Mouse (Mus musculus) liver, adult 2 months (tissue): ENCODE measurements around the gene Ing2. TPM values are rescaled to one million over a fixed set of nuclear protein-coding genes. Genes with fewer than 3 reads are reported as not detected.
A peak's percentile ranks its signal among the peaks of the same experiment; 100 is the strongest.

Experiments
- DNase-seq: peaks from one replicate; pipeline ENCODE4 v3.0.0-alpha.2; 2011; ENCODE audit warnings: low read depth, low spot score; ENCODE audit errors: extremely low read depth
- H3K27ac ChIP-seq: fragments of 200-500 bp; replicated peaks from 2 replicates; pipeline ENCODE4 v1.5.1; 2012; ENCODE audit warnings: low read depth, mild to moderate bottlenecking, control low read depth, inconsistent platforms, low read length; ENCODE audit not compliant: insufficient read depth
- H3K27me3 ChIP-seq: fragments of 200-500 bp; 2 replicates; pipeline ENCODE4 v1.6.1; 2012; ENCODE audit warnings: mild to moderate bottlenecking, moderate library complexity, low read length, inconsistent platforms; ENCODE audit not compliant: control insufficient read depth, insufficient read depth
- H3K36me3 ChIP-seq: fragments of 200-500 bp; 2 replicates; pipeline ENCODE4 v1.6.1; 2012; ENCODE audit warnings: low read length, inconsistent platforms; ENCODE audit not compliant: control insufficient read depth, insufficient read depth
- H3K4me1 ChIP-seq: fragments of 200-500 bp; 2 replicates; pipeline ENCODE4 v1.6.1; 2011; ENCODE audit warnings: low read length; ENCODE audit not compliant: control insufficient read depth, insufficient read depth
- H3K4me3 ChIP-seq: fragments of 200-500 bp; 2 replicates; pipeline ENCODE4 v1.5.1; 2011; ENCODE audit warnings: low read depth, mild to moderate bottlenecking, control low read depth, low read length, moderate library complexity; ENCODE audit not compliant: insufficient read depth
- H3K79me2 ChIP-seq: fragments of 200-500 bp; 2 replicates; pipeline ENCODE4 v1.6.1; 2012; ENCODE audit warnings: inconsistent platforms, mild to moderate bottlenecking, low read length, moderate library complexity; ENCODE audit not compliant: control insufficient read depth, insufficient read depth
- H3K9ac ChIP-seq: fragments of 200-500 bp; 2 replicates; pipeline ENCODE4 v1.6.1; 2012; ENCODE audit warnings: low read depth, mild to moderate bottlenecking, control low read depth, inconsistent platforms, low read length
- CTCF ChIP-seq: fragments of 200-500 bp; IDR thresholded peaks from 2 replicates; pipeline ENCODE4 v1.5.1; 2011; ENCODE audit warnings: low read depth, low read length, control low read depth
- POLR2A ChIP-seq: fragments of 200-500 bp; IDR thresholded peaks from 2 replicates; pipeline ENCODE4 v1.6.1; 2011; ENCODE audit warnings: low read length, control low read depth; ENCODE audit not compliant: insufficient read depth; ENCODE audit errors: extremely low read depth
- WGBS: fragments of 180-500 bp; shearing (Covaris S2); methylation state at CpG from one replicate; pipeline ENCODE4 v1.1.7; 2018; 5-methylcytosine and 5-hydroxymethylcytosine counted together
- polyA plus RNA-seq: library from polyadenylated mRNA; depleted of rRNA; stranded (reverse); fragments of >200 nt; gene quantifications from 2 replicates; pipeline ENCODE4 v1.2.3, GENCODE M21; 2012
- total RNA-seq: library from RNA; depleted of rRNA; stranded (reverse); fragments of >200 nt; gene quantifications from 2 replicates; pipeline ENCODE4 v1.2.3, GENCODE M21; 2014

The Ing2 gene
- total and polyA plus RNA-seq, 2 experiments, result 2.6 to 11.4 TPM

GRCm38 (mm10) chr8:47708106-47708505, 32.8 kb upstream of the Ing2 start:
- H3K27me3 ChIP-seq, result no peaks in the 10 kb centered on the region
- H3K4me1 ChIP-seq, result peaks cover 25% of the 10 kb centered on the region
- peak overlapping the region; percentile 48 for H3K9ac ChIP-seq
- peak overlapping the region; percentile 97 for H3K27ac ChIP-seq
- DNase-seq, result peak; percentile 93
- peaks cover 12% of the 10 kb centered on the region; the same call in 1 of the 2 replicates for H3K79me2 ChIP-seq
- H3K36me3 ChIP-seq, result peaks cover 18% of the 10 kb centered on the region
- no peak overlapping the region for H3K4me3 ChIP-seq
- WGBS, result 24% methylated on average over 5 of the region's 5 CpGs
- no peak for TF ChIP-seq POLR2A
- TF ChIP-seq CTCF, result no peak

- Histone ChIP-seq H3K4me1 (peaks cover 20% of the 10 kb centered on the region), H3K79me2 (peaks cover 8% of the 10 kb centered on the region; the same call in 1 of the 2 replicates), H3K9ac (peak overlapping the region; percentile 80), H3K27me3 (no peaks in the 10 kb centered on the region), H3K4me3 (peak overlapping the region; percentile 37; the same call in 1 of the 2 replicates), H3K36me3 (peaks cover 14% of the 10 kb centered on the region), H3K27ac (peak overlapping the region; percentile 94)
- WGBS, result 22% methylated on average over 8 of the region's 8 CpGs
- no peak for TF ChIP-seq CTCF
- TF ChIP-seq POLR2A, result no peak
- peak; percentile 97 for DNase-seq
Measured at GRCm38 (mm10) chr8:47706746-47707145, 31.4 kb upstream of the Ing2 start.

GRCm38 (mm10) chr8:47702333-47702732, 27.0 kb upstream of the Ing2 start:
- DNase-seq, result no peak
- no peak overlapping the region for H3K9ac ChIP-seq
- TF ChIP-seq CTCF (no peak), POLR2A (no peak)
- 64% methylated on average over 1 of the region's 1 CpGs for WGBS
- no peaks in the 10 kb centered on the region for H3K27me3 ChIP-seq
- H3K79me2 ChIP-seq, result no peaks in the 10 kb centered on the region
- no peak overlapping the region for H3K27ac ChIP-seq
- no peaks in the 10 kb centered on the region for H3K36me3 ChIP-seq
- H3K4me1 ChIP-seq, result peaks cover 6% of the 10 kb centered on the region
- no peak overlapping the region for H3K4me3 ChIP-seq

- 86% methylated on average over 1 of the region's 1 CpGs for WGBS
- no peak for TF ChIP-seq CTCF
- Histone ChIP-seq H3K9ac (no peak overlapping the region), H3K4me3 (no peak overlapping the region), H3K4me1 (no peaks in the 10 kb centered on the region), H3K79me2 (no peaks in the 10 kb centered on the region), H3K27ac (no peak overlapping the region), H3K36me3 (no peaks in the 10 kb centered on the region), H3K27me3 (no peaks in the 10 kb centered on the region)
- no peak for DNase-seq
Measured at GRCm38 (mm10) chr8:47697696-47698095, 22.3 kb upstream of the Ing2 start.

- no peaks in the 10 kb centered on the region for H3K27me3 ChIP-seq
- H3K36me3 ChIP-seq, result no peaks in the 10 kb centered on the region
- WGBS, result 81% methylated on average over 5 of the region's 5 CpGs
- no peaks in the 10 kb centered on the region for H3K79me2 ChIP-seq
- H3K9ac ChIP-seq, result no peak overlapping the region
- no peak overlapping the region for H3K4me3 ChIP-seq
- H3K27ac ChIP-seq, result no peak overlapping the region
- H3K4me1 ChIP-seq, result no peaks in the 10 kb centered on the region
- DNase-seq, result no peak
- TF ChIP-seq POLR2A (no peak), CTCF (no peak)
Measured at GRCm38 (mm10) chr8:47695431-47696105, 20.2 kb upstream of the Ing2 start.

- no peaks in the 10 kb centered on the region for H3K27me3 ChIP-seq
- WGBS, result 5% methylated on average over 2 of the region's 2 CpGs
Measured at GRCm38 (mm10) chr8:47693119-47693518, 17.8 kb upstream of the Ing2 start.

More at GRCm38 (mm10) chr8:47693119-47693518, 17.8 kb upstream of the Ing2 start:
- Histone ChIP-seq H3K27ac (no peak overlapping the region), H3K4me1 (no peaks in the 10 kb centered on the region), H3K79me2 (no peaks in the 10 kb centered on the region), H3K9ac (no peak overlapping the region), H3K36me3 (no peaks in the 10 kb centered on the region), H3K4me3 (no peak overlapping the region)
- no peak for TF ChIP-seq POLR2A
- peak; percentile 59; the same call in 1 of the 2 replicates for TF ChIP-seq CTCF
- peak; percentile 70 for DNase-seq
